Mouse (Mus musculus): ENCODE measurements at regions not wholly inside any gene's neighbourhood (a gene's known extent, or its start where the extent isn't known, plus 50 kb on each side); places are given as distances from the start of the nearest gene placed in this dataset.

GRCm38 (mm10) chr13:112187226-112187625 is 101.0 kb upstream of the Ankrd55 start:
- no peak for DNase-seq

GRCm38 (mm10) chr13:112188313-112188712 is 99.9 kb upstream of the Ankrd55 start:
- no peak for DNase-seq

- DNase-seq = no peak
These were observed 99.3 kb upstream of the Ankrd55 start for GRCm38 (mm10) chr13:112188741-112189476.

- no peak for DNase-seq
These were observed 98.6 kb upstream of the Ankrd55 start for GRCm38 (mm10) chr13:112189605-112190004.

- no peak for DNase-seq
These were observed 95.9 kb upstream of the Ankrd55 start for GRCm38 (mm10) chr13:112192192-112192905.

DNA sequence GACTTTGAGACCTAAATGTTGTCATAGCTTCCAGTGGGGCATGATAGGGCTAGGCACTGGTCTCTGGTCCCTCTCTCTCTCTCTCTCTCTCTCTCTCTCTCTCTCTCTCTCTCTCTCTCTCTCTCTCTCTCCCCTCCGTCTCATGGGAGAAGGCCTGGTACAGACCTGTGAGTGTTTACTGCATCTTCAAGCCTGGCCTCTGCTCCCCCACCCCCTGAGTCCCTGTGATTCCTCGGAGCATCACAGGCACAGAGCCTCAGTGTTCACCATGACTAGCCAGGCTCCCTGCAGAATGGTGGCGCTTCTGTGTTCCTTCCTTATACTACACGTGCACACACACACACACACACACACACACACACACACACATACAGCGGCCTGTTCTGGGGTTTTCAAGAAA is 94.6 kb upstream of the Ankrd55 start:
- DNase-seq = no peak

- no peak for DNase-seq
These were observed 93.3 kb upstream of the Ankrd55 start for GRCm38 (mm10) chr13:112194991-112195390.

DNA sequence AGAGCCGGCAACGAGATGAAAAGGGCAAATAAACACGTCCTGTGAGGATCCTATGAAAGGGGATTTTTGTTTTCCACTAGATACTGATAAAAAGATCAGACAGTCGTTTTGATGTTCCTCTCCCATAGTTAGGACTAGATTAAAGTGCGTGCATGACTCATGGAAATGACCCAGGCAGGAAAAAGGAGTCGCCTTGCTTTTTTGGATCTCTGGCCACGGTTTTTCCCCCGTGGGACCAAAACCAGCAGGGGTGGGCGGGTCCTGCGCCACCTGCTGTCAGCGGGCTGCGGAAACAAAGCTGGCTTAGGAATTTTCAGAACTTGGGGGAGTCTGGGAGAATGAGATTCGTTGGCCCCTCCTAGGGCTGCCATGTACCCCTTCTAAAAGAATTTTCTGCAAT is 91.5 kb upstream of the Ankrd55 start:
- DNase-seq = peak; percentile 18 to 55

GRCm38 (mm10) chr13:112203721-112204120 is 84.5 kb upstream of the Ankrd55 start:
- DNase-seq = no peak

- DNase-seq = no peak
These were observed 84.0 kb upstream of the Ankrd55 start for GRCm38 (mm10) chr13:112204204-112204603.

DNA sequence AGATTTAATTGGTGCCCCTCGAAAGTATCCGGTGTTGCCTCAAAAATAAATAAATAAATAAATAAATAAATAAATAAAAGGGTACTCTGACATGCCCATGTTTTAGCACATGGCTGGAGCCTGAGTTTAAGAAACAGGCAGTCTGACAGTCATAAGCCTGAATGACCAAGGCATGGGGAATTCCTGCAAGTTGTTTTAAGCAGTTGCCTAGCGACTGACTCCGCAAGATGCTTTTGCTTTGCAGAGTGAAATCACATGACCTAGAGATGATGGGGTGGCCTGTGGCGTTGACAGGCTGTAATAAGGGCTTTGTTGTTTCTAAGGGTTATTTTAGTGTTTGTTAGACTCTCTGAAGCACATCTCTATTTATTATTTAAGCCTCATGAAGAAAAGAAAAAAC is 83.4 kb upstream of the Ankrd55 start:
- DNase-seq = no peak

- DNase-seq = no peak
These were observed 80.5 kb upstream of the Ankrd55 start for GRCm38 (mm10) chr13:112207617-112208235.

GRCm38 (mm10) chr13:112211841-112212240 is 76.4 kb upstream of the Ankrd55 start:
- no peak for DNase-seq

DNA sequence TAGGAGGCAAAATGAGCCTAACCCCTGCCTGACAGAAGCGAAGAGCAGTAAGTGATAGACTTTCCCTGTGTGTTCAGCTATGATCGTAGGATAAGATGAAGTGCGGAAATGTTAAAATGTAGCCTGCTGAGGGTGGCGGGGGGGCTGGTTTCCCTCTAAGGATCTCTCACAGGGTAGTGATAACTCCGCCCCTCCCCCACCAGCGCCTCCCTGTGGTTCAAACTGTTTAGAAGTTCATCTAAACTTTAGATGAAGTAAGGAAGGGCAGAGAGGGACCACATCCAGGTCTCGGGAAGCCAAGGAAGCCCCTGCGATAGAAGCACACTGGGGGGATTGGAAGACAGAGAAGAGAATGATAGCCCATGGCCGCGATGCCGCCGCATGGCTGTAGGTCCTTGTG is 75.9 kb upstream of the Ankrd55 start:
- no peak for DNase-seq

DNA sequence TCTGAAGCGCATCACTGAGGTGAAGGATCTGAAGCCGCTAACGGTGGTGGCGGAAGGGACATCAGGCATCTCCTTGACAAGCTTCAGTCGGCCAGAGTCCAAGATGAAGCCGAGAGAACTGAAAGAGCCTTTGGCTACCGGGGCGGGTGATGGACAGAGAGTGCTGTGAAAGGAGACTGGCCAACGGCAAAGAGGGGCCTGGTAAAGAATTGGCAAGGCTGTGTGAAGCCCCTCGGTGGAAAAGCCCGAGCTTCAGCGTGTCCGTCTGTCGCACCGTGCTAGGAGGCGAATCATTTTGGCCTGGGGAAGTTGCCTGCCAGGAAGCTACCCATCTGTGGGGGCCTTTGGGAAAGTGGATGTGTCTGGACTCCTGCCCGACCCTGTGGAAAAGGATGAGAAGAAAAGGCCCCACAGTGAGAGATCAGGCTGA is 74.6 kb upstream of the Ankrd55 start:
- DNase-seq = no peak

DNA sequence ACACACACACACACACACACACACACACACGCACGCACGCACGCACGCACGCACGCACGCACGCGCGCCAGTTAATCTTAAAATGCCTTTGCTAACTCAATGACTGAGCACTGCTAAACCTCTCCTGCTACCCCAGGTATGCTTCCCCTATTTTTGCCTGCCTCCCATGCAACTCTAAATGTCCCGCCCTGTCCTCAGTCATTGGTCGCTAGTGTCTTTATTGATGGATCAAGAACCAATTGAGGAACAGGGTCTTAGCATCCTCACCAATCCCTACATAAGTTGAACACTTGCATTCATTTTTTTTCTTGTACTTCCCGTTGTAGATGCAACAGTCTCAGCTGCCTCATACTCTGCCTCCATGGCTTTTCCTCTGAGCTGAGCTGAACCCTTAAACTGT is 72.2 kb upstream of the Ankrd55 start:
- no peak for DNase-seq

DNA sequence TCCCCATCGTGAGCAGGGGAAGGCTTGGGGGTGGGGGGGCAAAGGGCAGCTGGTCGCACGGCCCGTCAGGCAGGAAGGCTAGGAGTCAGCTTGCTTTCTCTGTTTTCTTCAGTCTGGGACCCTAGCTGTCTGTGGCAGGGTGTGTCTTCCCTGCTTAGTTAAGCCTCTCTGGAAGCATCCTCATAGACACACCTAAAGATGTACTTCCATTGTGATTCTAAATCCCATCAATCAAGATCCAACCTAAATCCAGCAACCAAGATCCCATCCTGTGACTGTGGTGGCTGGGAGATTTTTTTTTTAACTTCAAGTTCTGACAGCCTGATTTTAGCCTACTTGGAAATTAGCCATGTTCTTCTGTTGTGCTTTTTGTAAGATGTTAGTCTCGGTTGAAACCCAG is 69.9 kb upstream of the Ankrd55 start:
- DNase-seq = no peak

DNA sequence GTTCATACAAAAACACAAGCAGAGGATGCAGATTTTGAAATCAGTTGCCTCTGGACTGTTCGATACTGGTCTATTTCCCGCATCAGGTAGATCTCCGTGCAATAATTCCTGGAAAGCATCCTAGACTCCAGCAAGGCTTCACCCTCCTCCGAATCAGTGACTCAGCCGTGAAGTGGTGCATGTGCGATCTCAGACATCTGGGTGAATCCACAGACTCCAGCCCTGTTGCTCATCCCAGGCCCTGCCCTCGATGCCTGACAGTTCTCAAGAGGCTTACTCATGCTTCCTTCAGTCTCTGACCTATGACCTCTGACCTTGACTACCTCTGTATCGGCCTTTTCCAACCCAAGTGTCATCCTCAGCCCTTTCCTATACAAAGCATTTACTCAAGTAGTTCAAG is 68.1 kb upstream of the Ankrd55 start:
- DNase-seq = no peak

DNA sequence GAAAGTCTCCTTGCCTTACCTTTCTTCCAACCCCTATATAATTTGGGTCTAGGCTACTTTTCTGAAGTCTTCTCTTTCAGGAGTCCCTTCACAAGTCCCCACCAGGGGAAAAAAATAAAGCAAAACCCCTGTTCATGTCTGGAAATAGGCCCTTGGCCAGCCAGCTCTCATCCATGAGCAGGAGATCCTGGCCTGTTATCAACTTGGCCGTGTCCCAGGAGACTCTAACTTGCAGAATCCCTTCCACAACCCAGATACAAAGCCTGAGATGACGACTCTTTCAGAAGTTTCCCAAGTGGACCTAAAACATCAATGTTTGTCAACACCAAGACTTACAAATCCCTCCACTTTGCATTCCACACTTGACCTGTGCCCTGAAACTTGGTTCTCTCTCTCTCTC is 64.6 kb upstream of the Ankrd55 start:
- DNase-seq = no peak

GRCm38 (mm10) chr13:112227766-112228165 is 60.5 kb upstream of the Ankrd55 start:
- no peak for DNase-seq

DNA sequence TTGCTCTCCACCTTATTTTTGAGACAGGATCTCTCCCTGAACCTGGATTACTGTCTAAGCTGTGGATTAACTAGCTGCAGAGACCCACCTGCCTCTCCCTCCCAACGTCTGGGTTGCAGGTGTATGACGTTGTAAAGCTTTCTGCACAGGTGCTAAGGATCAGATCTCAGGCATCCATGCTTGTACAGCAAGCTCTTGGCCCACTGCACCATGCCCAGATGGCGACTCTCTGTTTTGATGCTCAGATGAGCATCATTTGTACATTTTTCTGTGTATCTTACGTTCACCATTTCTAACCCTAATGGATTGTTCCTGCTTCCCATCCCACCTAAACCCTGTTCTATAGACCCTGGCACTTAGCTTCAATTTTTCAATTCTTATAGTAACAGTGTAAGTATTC is 59.4 kb upstream of the Ankrd55 start:
- no peak for DNase-seq

- no peak for DNase-seq
These were observed 58.1 kb upstream of the Ankrd55 start for GRCm38 (mm10) chr13:112230176-112230575.

GRCm38 (mm10) chr13:112234695-112235094 is 53.6 kb upstream of the Ankrd55 start:
- DNase-seq = no peak

- DNase-seq = no peak
These were observed 51.3 kb upstream of the Ankrd55 start for GRCm38 (mm10) chr13:112236956-112237355.

Data from spleen, adult 18-20 months (tissue).